Mouse (Mus musculus) heart, embryonic 13.5 days (tissue): ENCODE data around the gene Lhfp. TPM values are rescaled to one million over a fixed set of nuclear protein-coding genes. Genes with fewer than 3 reads are reported as not detected.

Source experiments
- ATAC-seq: fragments of 200-750 bp; cut with Nextera tagmentation; 2 replicates; pipeline ENCODE4 v1.8.0; 2017; ENCODE audit warnings: moderate TSS enrichment; ENCODE audit not compliant: insufficient number of reproducible peaks, low FRiP score, low TSS enrichment; ENCODE audit errors: extremely low read depth
- H3K27ac ChIP-seq: fragments of 300-500 bp; sonication (generic); replicated peaks from 2 replicates; pipeline ENCODE4 v1.5.1; 2015; ENCODE audit warnings: moderate library complexity, mild to moderate bottlenecking, inconsistent platforms
- H3K27me3 ChIP-seq: fragments of 300-500 bp; sonication (generic); replicated peaks from 2 replicates; pipeline ENCODE4 v1.6.1; 2015; ENCODE audit warnings: mild to moderate bottlenecking, inconsistent platforms
- H3K36me3 ChIP-seq: fragments of 300-500 bp; sonication (generic); 2 replicates; pipeline ENCODE4 v1.6.1; 2015; ENCODE audit warnings: mild to moderate bottlenecking, inconsistent platforms
- H3K4me1 ChIP-seq: fragments of 300-500 bp; sonication (generic); 2 replicates; pipeline ENCODE4 v1.6.1; 2015; ENCODE audit warnings: inconsistent platforms
- H3K4me2 ChIP-seq: fragments of 300-500 bp; sonication (generic); 2 replicates; pipeline ENCODE4 v1.6.1; 2015; ENCODE audit warnings: inconsistent platforms, mild to moderate bottlenecking, moderate library complexity
- H3K4me3 ChIP-seq: fragments of 300-500 bp; sonication (generic); 2 replicates; pipeline ENCODE4 v1.5.1; 2015; ENCODE audit warnings: moderate library complexity, mild to moderate bottlenecking, inconsistent platforms
- H3K9ac ChIP-seq: fragments of 300-500 bp; sonication (generic); 2 replicates; pipeline ENCODE4 v1.6.1; 2015; ENCODE audit warnings: inconsistent platforms, mild to moderate bottlenecking, moderate library complexity
- H3K9me3 ChIP-seq: fragments of 300-500 bp; sonication (generic); 2 replicates; pipeline ENCODE4 v1.6.1; 2016; ENCODE audit warnings: inconsistent platforms
- WGBS: fragments of 180-500 bp; shearing (Covaris S2); methylation state at CpG from one replicate; pipeline ENCODE4 v1.1.7; 2015; ENCODE audit warnings: mixed read lengths; 5-methylcytosine and 5-hydroxymethylcytosine counted together
- polyA plus RNA-seq: library from polyadenylated mRNA; unstranded; fragments of >200 nt; fragmentation: Nextera tagmentation; extraction: Ambion mirVana; gene quantifications from 2 replicates; pipeline ENCODE4 v1.2.1, GENCODE M21; 2015

Lhfp gene
- polyA plus RNA-seq, 1 experiment from 2014 or later = 82.7 TPM

- H3K9ac ChIP-seq = peak overlapping the region; percentile 95
- H3K27ac ChIP-seq = peak overlapping the region; percentile 96
- no peaks in the 10 kb centered on the region for H3K27me3 ChIP-seq
- peak overlapping the region; percentile 92 for H3K4me2 ChIP-seq
- H3K4me1 ChIP-seq = peaks cover 59% of the 10 kb centered on the region
- peaks cover 13% of the 10 kb centered on the region for H3K36me3 ChIP-seq
- peak overlapping the region; percentile 86 for H3K4me3 ChIP-seq
- ATAC-seq = no peak
- WGBS = 14% methylated on average over 9 of the region's 9 CpGs
- no peaks in the 10 kb centered on the region for H3K9me3 ChIP-seq
These were observed 876 bp downstream of the Lhfp start for GRCm38 (mm10) chr3:53042240-53042567.

GRCm38 (mm10) chr3:53043206-53043780 is 2.0 kb downstream of the Lhfp start:
- Histone ChIP-seq H3K4me3 (peak overlapping the region; percentile 86), H3K4me2 (peak overlapping the region; percentile 92), H3K27ac (peak overlapping the region; percentile 96), H3K36me3 (peaks cover 16% of the 10 kb centered on the region), H3K9ac (peak overlapping the region; percentile 95), H3K9me3 (no peaks in the 10 kb centered on the region), H3K4me1 (peaks cover 69% of the 10 kb centered on the region), H3K27me3 (no peaks in the 10 kb centered on the region)
- 74% methylated on average over 13 of the region's 13 CpGs for WGBS
- ATAC-seq = no peak

- Histone ChIP-seq H3K4me3 (peak overlapping the region; percentile 86), H3K9ac (peak overlapping the region; percentile 95), H3K27ac (peak overlapping the region; percentile 96), H3K4me1 (peaks cover 74% of the 10 kb centered on the region), H3K27me3 (no peaks in the 10 kb centered on the region), H3K9me3 (no peaks in the 10 kb centered on the region), H3K36me3 (peaks cover 16% of the 10 kb centered on the region), H3K4me2 (peak overlapping the region; percentile 92)
- ATAC-seq = no peak
- WGBS = 28% methylated on average over 7 of the region's 7 CpGs
These were observed 2.9 kb downstream of the Lhfp start for GRCm38 (mm10) chr3:53044238-53044637.

- no peak for ATAC-seq
- WGBS = 32% methylated on average over 11 of the region's 11 CpGs
- H3K27me3 ChIP-seq = no peaks in the 10 kb centered on the region
- peak overlapping the region; percentile 92 for H3K4me2 ChIP-seq
- peaks cover 71% of the 10 kb centered on the region for H3K4me1 ChIP-seq
- peaks cover 16% of the 10 kb centered on the region for H3K36me3 ChIP-seq
- H3K4me3 ChIP-seq = peak overlapping the region; percentile 86
- peak overlapping the region; percentile 95 for H3K9ac ChIP-seq
- H3K27ac ChIP-seq = peak overlapping the region; percentile 96
- no peaks in the 10 kb centered on the region for H3K9me3 ChIP-seq
These were observed 3.5 kb downstream of the Lhfp start for GRCm38 (mm10) chr3:53044682-53045299.

GRCm38 (mm10) chr3:53045697-53046096 is 4.4 kb downstream of the Lhfp start:
- WGBS = 75% methylated on average over 4 of the region's 4 CpGs
- Histone ChIP-seq H3K27ac (peak overlapping the region; percentile 68), H3K4me2 (peak overlapping the region; percentile 92), H3K36me3 (peaks cover 16% of the 10 kb centered on the region), H3K27me3 (no peaks in the 10 kb centered on the region), H3K9me3 (no peaks in the 10 kb centered on the region), H3K4me1 (peaks cover 62% of the 10 kb centered on the region), H3K4me3 (peak overlapping the region; percentile 24), H3K9ac (peak overlapping the region; percentile 50; the same call in 1 of the 2 replicates)
- no peak for ATAC-seq

GRCm38 (mm10) chr3:53046371-53046770 is 5.0 kb downstream of the Lhfp start:
- Histone ChIP-seq H3K4me1 (peaks cover 65% of the 10 kb centered on the region), H3K27me3 (no peaks in the 10 kb centered on the region), H3K9ac (0 out of 2 replicates have a peak overlapping the region, but pooled peaks have one; percentile 1), H3K4me3 (peak overlapping the region; percentile 24), H3K36me3 (peaks cover 16% of the 10 kb centered on the region), H3K4me2 (peak overlapping the region; percentile 92), H3K9me3 (no peaks in the 10 kb centered on the region), H3K27ac (peak overlapping the region; percentile 68; the same call in 1 of the 2 replicates)
- 46% methylated on average over 6 of the region's 6 CpGs for WGBS
- ATAC-seq = no peak

- Histone ChIP-seq H3K9ac (no peak overlapping the region), H3K27ac (peak overlapping the region; percentile 36; the same call in 1 of the 2 replicates), H3K4me3 (no peak overlapping the region), H3K36me3 (peaks cover 5% of the 10 kb centered on the region; the same call in 1 of the 2 replicates), H3K4me1 (peaks cover 79% of the 10 kb centered on the region), H3K4me2 (peak overlapping the region; percentile 18; the same call in 1 of the 2 replicates), H3K27me3 (no peaks in the 10 kb centered on the region), H3K9me3 (no peaks in the 10 kb centered on the region)
- 56% methylated on average over 8 of the region's 8 CpGs for WGBS
- ATAC-seq = no peak
These were observed 11.1 kb downstream of the Lhfp start for GRCm38 (mm10) chr3:53052385-53052784.

GRCm38 (mm10) chr3:53056430-53056829 is 15.1 kb downstream of the Lhfp start:
- 0 out of 2 replicates have a peak, but pooled peaks cover 2% of the 10 kb centered on the region for H3K36me3 ChIP-seq
- no peak overlapping the region for H3K4me2 ChIP-seq
- no peak overlapping the region for H3K9ac ChIP-seq
- H3K27ac ChIP-seq = no peak overlapping the region
- no peak overlapping the region for H3K4me3 ChIP-seq
- ATAC-seq = no peak; the same call in 1 of the 2 replicates
- peaks cover 93% of the 10 kb centered on the region for H3K4me1 ChIP-seq
- no peaks in the 10 kb centered on the region for H3K27me3 ChIP-seq
- no peaks in the 10 kb centered on the region for H3K9me3 ChIP-seq
- WGBS = 56% methylated on average over 10 of the region's 10 CpGs

GRCm38 (mm10) chr3:53059959-53060358 is 18.6 kb downstream of the Lhfp start:
- no peak for ATAC-seq
- Histone ChIP-seq H3K4me1 (peaks cover 84% of the 10 kb centered on the region), H3K9ac (peak overlapping the region; percentile 57; the same call in 1 of the 2 replicates), H3K27ac (peak overlapping the region; percentile 89), H3K36me3 (0 out of 2 replicates have a peak, but pooled peaks cover 2% of the 10 kb centered on the region), H3K27me3 (no peaks in the 10 kb centered on the region), H3K4me3 (no peak overlapping the region), H3K9me3 (no peaks in the 10 kb centered on the region), H3K4me2 (peak overlapping the region; percentile 7)
- 25% methylated on average over 2 of the region's 2 CpGs for WGBS

- Histone ChIP-seq H3K27ac (peak overlapping the region; percentile 84), H3K9ac (peak overlapping the region; percentile 73), H3K4me2 (peak overlapping the region; percentile 61)
These were observed 22.3 kb downstream of the Lhfp start for GRCm38 (mm10) chr3:53063423-53064147.

More at GRCm38 (mm10) chr3:53063423-53064147, 22.3 kb downstream of the Lhfp start:
- peaks cover 71% of the 10 kb centered on the region for H3K4me1 ChIP-seq
- H3K4me3 ChIP-seq = peak overlapping the region; percentile 30
- WGBS = 27% methylated on average over 13 of the region's 13 CpGs
- H3K27me3 ChIP-seq = no peaks in the 10 kb centered on the region
- ATAC-seq = no peak
- peaks cover 5% of the 10 kb centered on the region for H3K36me3 ChIP-seq
- 0 out of 2 replicates have a peak, but pooled peaks cover 4% of the 10 kb centered on the region for H3K9me3 ChIP-seq
